Mouse (Mus musculus) kidney, postnatal 25 days (tissue): Measurements from ENCODE around the gene Hpse2.

ENCODE experiments used
- DNase-seq, 2 experiments: peaks; one replicate each; pipeline ENCODE4 v3.0.0; 2021; ENCODE audit warnings: mixed read lengths in 2 of 2

Hpse2 gene

GRCm38 (mm10) chr19:43156085-43156484, 232.1 kb downstream of the Hpse2 start:
- no peak for DNase-seq

GRCm38 (mm10) chr19:43155582-43155981, 232.6 kb downstream of the Hpse2 start:
- no peak for DNase-seq

- DNase-seq: no peak
Observed at GRCm38 (mm10) chr19:43147901-43148300, 240.3 kb downstream of the Hpse2 start.

GRCm38 (mm10) chr19:43146820-43147219, 241.3 kb downstream of the Hpse2 start:
- no peak for DNase-seq

- DNase-seq: no peak
Observed at GRCm38 (mm10) chr19:43141646-43142045, 246.5 kb downstream of the Hpse2 start.

GRCm38 (mm10) chr19:43109796-43110195, 278.4 kb downstream of the Hpse2 start:
- no peak for DNase-seq

- no peak for DNase-seq
Observed at GRCm38 (mm10) chr19:43096915-43097314, 291.2 kb downstream of the Hpse2 start.

GRCm38 (mm10) chr19:43087216-43087615, 300.9 kb downstream of the Hpse2 start:
- no peak for DNase-seq

GRCm38 (mm10) chr19:43064155-43064554, 324.0 kb downstream of the Hpse2 start:
- DNase-seq: no peak

- no peak for DNase-seq
Observed at GRCm38 (mm10) chr19:43044506-43044905, 343.6 kb downstream of the Hpse2 start.

- DNase-seq: no peak
Observed at GRCm38 (mm10) chr19:43042721-43043120, 345.4 kb downstream of the Hpse2 start.

- DNase-seq: no peak
Observed at GRCm38 (mm10) chr19:43042211-43042610, 345.9 kb downstream of the Hpse2 start.

- DNase-seq: no peak
Observed at GRCm38 (mm10) chr19:43036381-43036780, 351.8 kb downstream of the Hpse2 start.

GRCm38 (mm10) chr19:43027305-43027704, 360.9 kb downstream of the Hpse2 start:
- DNase-seq: peak; percentile 32 to 43

GRCm38 (mm10) chr19:43022611-43023173, 365.5 kb downstream of the Hpse2 start:
- DNase-seq: no peak

GRCm38 (mm10) chr19:43018792-43019191, 369.4 kb downstream of the Hpse2 start:
- DNase-seq: no peak

- no peak for DNase-seq
Observed at GRCm38 (mm10) chr19:42996406-42996805, 391.7 kb downstream of the Hpse2 start.

GRCm38 (mm10) chr19:42988833-42989232, 399.3 kb downstream of the Hpse2 start:
- DNase-seq: no peak

- DNase-seq: no peak
Observed at GRCm38 (mm10) chr19:42986315-42986701, 401.8 kb downstream of the Hpse2 start.

GRCm38 (mm10) chr19:42985372-42986314, 402.5 kb downstream of the Hpse2 start:
- no peak for DNase-seq

GRCm38 (mm10) chr19:42980537-42980936, 407.6 kb downstream of the Hpse2 start:
- no peak for DNase-seq

GRCm38 (mm10) chr19:42977938-42978337, 410.2 kb downstream of the Hpse2 start:
- DNase-seq: no peak

- DNase-seq: no peak
Observed at GRCm38 (mm10) chr19:42973740-42974139, 414.4 kb downstream of the Hpse2 start.

- peak; percentile 8 to 33 for DNase-seq
Observed at GRCm38 (mm10) chr19:42965171-42965570, 423.0 kb downstream of the Hpse2 start.
